Mouse (Mus musculus) embryonic facial prominence, embryonic 12.5 days (tissue): ENCODE results near the gene Gm17416. TPM values are rescaled to one million over a fixed set of nuclear protein-coding genes. Genes with fewer than 3 reads are reported as not detected.

ENCODE experiments used
- ATAC-seq: fragments of 200-750 bp; cut with Nextera tagmentation; 2 replicates; pipeline ENCODE4 v1.8.0; 2017; ENCODE audit not compliant: insufficient number of reproducible peaks, insufficient read depth, low FRiP score, low TSS enrichment
- H3K27ac ChIP-seq: fragments of 300-500 bp; sonication (generic); 2 replicates; pipeline ENCODE4 v1.5.1; 2016; ENCODE audit warnings: mild to moderate bottlenecking
- H3K27me3 ChIP-seq: fragments of 300-500 bp; sonication (generic); 2 replicates; pipeline ENCODE4 v1.6.1; 2016; ENCODE audit warnings: mild to moderate bottlenecking, moderate library complexity
- H3K36me3 ChIP-seq: fragments of 300-500 bp; sonication (generic); 2 replicates; pipeline ENCODE4 v1.6.1; 2016; ENCODE audit warnings: mild to moderate bottlenecking
- H3K4me1 ChIP-seq: fragments of 300-500 bp; sonication (generic); 2 replicates; pipeline ENCODE4 v1.6.1; 2016
- H3K4me2 ChIP-seq: fragments of 300-500 bp; sonication (generic); replicated peaks from 2 replicates; pipeline ENCODE4 v1.6.1; 2016; ENCODE audit warnings: mild to moderate bottlenecking, moderate library complexity
- H3K4me3 ChIP-seq: fragments of 300-500 bp; sonication (generic); 2 replicates; pipeline ENCODE4 v1.5.1; 2016; ENCODE audit warnings: mild to moderate bottlenecking
- H3K9ac ChIP-seq: fragments of 300-500 bp; sonication (generic); 2 replicates; pipeline ENCODE4 v1.6.1; 2016; ENCODE audit warnings: mild to moderate bottlenecking, moderate library complexity
- H3K9me3 ChIP-seq: fragments of 300-500 bp; sonication (generic); 2 replicates; pipeline ENCODE4 v1.6.1; 2016; ENCODE audit warnings: mild to moderate bottlenecking, moderate library complexity
- WGBS: fragments of 180-500 bp; shearing (Covaris S2); methylation state at CpG from one replicate; pipeline ENCODE4 v1.1.7; 2016; 5-methylcytosine and 5-hydroxymethylcytosine counted together
- polyA plus RNA-seq: library from polyadenylated mRNA; unstranded; fragments of >200 nt; fragmentation: Nextera tagmentation; extraction: Ambion mirVana; gene quantifications from 2 replicates; pipeline ENCODE4 v1.2.1, GENCODE M21; 2016

Gene Gm17416
- polyA plus RNA-seq, 1 experiment from 2014 or later = not detected

GRCm38 (mm10) chr2:152612193-152612592, 43.1 kb downstream of the Gm17416 start:
- WGBS = 26% methylated on average over 8 of the region's 8 CpGs
- Histone ChIP-seq H3K4me1 (no peaks in the 10 kb centered on the region), H3K9me3 (no peaks in the 10 kb centered on the region), H3K9ac (no peak overlapping the region), H3K4me3 (no peak overlapping the region), H3K36me3 (no peaks in the 10 kb centered on the region), H3K4me2 (no peak overlapping the region), H3K27ac (no peak overlapping the region), H3K27me3 (no peaks in the 10 kb centered on the region; the same call in 1 of the 2 replicates)
- no peak for ATAC-seq

GRCm38 (mm10) chr2:152615563-152615962, 46.4 kb downstream of the Gm17416 start:
- Histone ChIP-seq H3K4me1 (no peaks in the 10 kb centered on the region), H3K36me3 (no peaks in the 10 kb centered on the region), H3K4me3 (no peak overlapping the region), H3K9ac (no peak overlapping the region), H3K27ac (no peak overlapping the region), H3K4me2 (no peak overlapping the region), H3K9me3 (no peaks in the 10 kb centered on the region), H3K27me3 (no peaks in the 10 kb centered on the region)
- WGBS = 10% methylated on average over 7 of the region's 7 CpGs
- no peak for ATAC-seq

GRCm38 (mm10) chr2:152616470-152616869, 47.3 kb downstream of the Gm17416 start:
- Histone ChIP-seq H3K9me3 (no peaks in the 10 kb centered on the region), H3K4me3 (no peak overlapping the region), H3K4me1 (no peaks in the 10 kb centered on the region), H3K36me3 (no peaks in the 10 kb centered on the region), H3K27ac (no peak overlapping the region), H3K27me3 (no peaks in the 10 kb centered on the region), H3K9ac (no peak overlapping the region), H3K4me2 (no peak overlapping the region)
- 67% methylated on average over 6 of the region's 6 CpGs for WGBS
- ATAC-seq = no peak

- ATAC-seq = no peak
- Histone ChIP-seq H3K27me3 (no peaks in the 10 kb centered on the region), H3K9me3 (no peaks in the 10 kb centered on the region), H3K9ac (no peak overlapping the region), H3K4me2 (no peak overlapping the region), H3K36me3 (no peaks in the 10 kb centered on the region), H3K4me1 (no peaks in the 10 kb centered on the region), H3K4me3 (no peak overlapping the region), H3K27ac (no peak overlapping the region)
- WGBS = 58% methylated on average over 5 of the region's 5 CpGs
These were observed 48.2 kb downstream of the Gm17416 start for GRCm38 (mm10) chr2:152617374-152617773.

Other genes with a start within 250 kb of the Gm17416 start
- gene Rbck1, start 236.7 kb upstream of the Gm17416 start, polyA plus RNA-seq = 86.0 and 87.1 TPM in 2 replicates
- 3.5 and 3.7 TPM in 2 replicates for gene Trib3, start 225.3 kb upstream of the Gm17416 start, polyA plus RNA-seq
- 4.3 and 4.9 TPM in 2 replicates for gene Nrsn2, start 192.7 kb upstream of the Gm17416 start, polyA plus RNA-seq
- gene Sox12, start 171.3 kb upstream of the Gm17416 start, polyA plus RNA-seq = 16.9 and 18.1 TPM in 2 replicates
- gene Zcchc3, start 154.3 kb upstream of the Gm17416 start, polyA plus RNA-seq = 71.0 and 73.6 TPM in 2 replicates
- 0.27 and 0.31 TPM in 2 replicates for gene 6820408C15Rik, start 153.8 kb upstream of the Gm17416 start, polyA plus RNA-seq
- not detected in 2 replicates for gene Defb23, start 104.7 kb upstream of the Gm17416 start, polyA plus RNA-seq
- not detected in 2 replicates for gene Defb20, start 92.3 kb upstream of the Gm17416 start, polyA plus RNA-seq
- not detected in 2 replicates for gene Defb22, start 79.2 kb upstream of the Gm17416 start, polyA plus RNA-seq
- gene Defb26, start 57.6 kb upstream of the Gm17416 start, polyA plus RNA-seq = not detected in 2 replicates
- gene Defb28, start 51.1 kb upstream of the Gm17416 start, polyA plus RNA-seq = not detected in 2 replicates
- not detected in 2 replicates for gene Defb29, start 29.2 kb upstream of the Gm17416 start, polyA plus RNA-seq
- gene Defb21, start 3.4 kb downstream of the Gm17416 start, polyA plus RNA-seq = not detected in 2 replicates
- gene Defb19, start 11.0 kb downstream of the Gm17416 start, polyA plus RNA-seq = not detected in 2 replicates
- gene Defb45, start 30.1 kb downstream of the Gm17416 start, polyA plus RNA-seq = not detected in 2 replicates
- gene Defb36, start 35.0 kb downstream of the Gm17416 start, polyA plus RNA-seq = not detected in 2 replicates
- gene Defb25, start 53.7 kb downstream of the Gm17416 start, polyA plus RNA-seq = not detected in 2 replicates
- 1.1 and 1.6 TPM in 2 replicates for gene Rem1, start 57.6 kb downstream of the Gm17416 start, polyA plus RNA-seq
- 129 and 131 TPM in 2 replicates for gene H13, start 100.1 kb downstream of the Gm17416 start, polyA plus RNA-seq
- gene Mcts2, start 117.7 kb downstream of the Gm17416 start, polyA plus RNA-seq = 36.4 and 38.9 TPM in 2 replicates
- gene Id1, start 166.9 kb downstream of the Gm17416 start, polyA plus RNA-seq = 168 and 170 TPM in 2 replicates
- gene Cox4i2, start 184.8 kb downstream of the Gm17416 start, polyA plus RNA-seq = 14.3 and 14.5 TPM in 2 replicates